Mouse (Mus musculus) lung, embryonic 16.5 days (tissue): ENCODE measurements around the gene Ecpas. TPM values are rescaled to one million over a fixed set of nuclear protein-coding genes. Genes with fewer than 3 reads are reported as not detected.

ENCODE experiments used
- ATAC-seq: fragments of 200-750 bp; cut with Nextera tagmentation; 2 replicates; pipeline ENCODE4 v1.8.0; 2017; ENCODE audit warnings: low read depth, mild to moderate bottlenecking, moderate library complexity
- H3K27ac ChIP-seq: fragments of 300-500 bp; sonication (generic); 2 replicates; pipeline ENCODE4 v1.5.1; 2014; ENCODE audit warnings: mild to moderate bottlenecking, control low read depth, low read length
- H3K27me3 ChIP-seq: fragments of 300-500 bp; sonication (generic); 2 replicates; pipeline ENCODE4 v1.6.1; 2014; ENCODE audit warnings: low read depth, low read length, mixed read lengths; ENCODE audit not compliant: control insufficient read depth, insufficient read depth
- H3K36me3 ChIP-seq: fragments of 300-500 bp; sonication (generic); 2 replicates; pipeline ENCODE4 v1.6.1; 2014; ENCODE audit warnings: low read length; ENCODE audit not compliant: control insufficient read depth, insufficient read depth
- H3K4me1 ChIP-seq: fragments of 300-500 bp; sonication (generic); replicated peaks from 2 replicates; pipeline ENCODE4 v1.6.1; 2014; ENCODE audit warnings: low read length, mixed read lengths; ENCODE audit not compliant: control insufficient read depth, insufficient read depth
- H3K4me2 ChIP-seq: fragments of 300-500 bp; sonication (generic); 2 replicates; pipeline ENCODE4 v1.6.1; 2014; ENCODE audit warnings: low read depth, low read length, control low read depth
- H3K4me3 ChIP-seq: fragments of 300-500 bp; sonication (generic); 2 replicates; pipeline ENCODE4 v1.5.1; 2014; ENCODE audit warnings: mild to moderate bottlenecking, low read length, control low read depth
- H3K9ac ChIP-seq: fragments of 300-500 bp; sonication (generic); 2 replicates; pipeline ENCODE4 v1.6.1; 2014; ENCODE audit warnings: low read length, control low read depth
- H3K9me3 ChIP-seq: fragments of 300-500 bp; sonication (generic); 2 replicates; pipeline ENCODE4 v1.6.1; 2016; ENCODE audit warnings: low read length; ENCODE audit not compliant: control insufficient read depth
- WGBS: fragments of 180-500 bp; shearing (Covaris S2); extraction: QIAGEN DNeasy Blood & Tissue Kit; methylation state at CpG from one replicate; pipeline ENCODE4 v1.1.7; 2014; 5-methylcytosine and 5-hydroxymethylcytosine counted together
- polyA plus RNA-seq: library from polyadenylated mRNA; unstranded; fragments of >200 nt; fragmentation: Nextera tagmentation; extraction: Ambion mirVana; gene quantifications from 2 replicates; pipeline ENCODE4 v1.2.1, GENCODE M21; 2015

Ecpas gene
- polyA plus RNA-seq, 1 experiment from 2014 or later: 24.9 TPM

DNA sequence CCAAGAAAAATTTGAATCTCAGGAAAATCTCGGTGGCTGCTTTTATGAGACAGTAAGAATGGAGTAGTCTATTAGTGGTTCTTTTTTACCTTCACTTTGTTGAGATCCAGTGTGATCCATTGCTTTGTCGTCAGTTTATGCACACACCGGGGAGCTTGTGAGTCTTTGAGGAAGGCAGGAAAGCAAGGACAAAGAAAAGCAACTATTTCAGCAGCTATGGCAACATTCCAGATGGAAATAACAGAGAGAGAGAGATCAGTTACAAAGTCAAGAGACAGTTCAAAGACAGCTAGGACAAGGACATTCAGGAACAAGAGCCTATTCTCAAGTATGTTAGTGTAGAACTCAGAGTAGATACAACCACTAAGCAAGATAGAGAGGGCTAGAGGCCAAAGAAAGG, 23.3 kb upstream of the Ecpas start:
- 58% methylated on average over 3 of the region's 3 CpGs for WGBS
- no peak for ATAC-seq
- Histone ChIP-seq H3K27ac (no peak overlapping the region), H3K4me3 (no peak overlapping the region), H3K27me3 (no peaks in the 10 kb centered on the region), H3K36me3 (no peaks in the 10 kb centered on the region), H3K9me3 (no peaks in the 10 kb centered on the region), H3K4me1 (peaks cover 5% of the 10 kb centered on the region; the same call in 1 of the 2 replicates), H3K9ac (no peak overlapping the region), H3K4me2 (no peak overlapping the region)

DNA sequence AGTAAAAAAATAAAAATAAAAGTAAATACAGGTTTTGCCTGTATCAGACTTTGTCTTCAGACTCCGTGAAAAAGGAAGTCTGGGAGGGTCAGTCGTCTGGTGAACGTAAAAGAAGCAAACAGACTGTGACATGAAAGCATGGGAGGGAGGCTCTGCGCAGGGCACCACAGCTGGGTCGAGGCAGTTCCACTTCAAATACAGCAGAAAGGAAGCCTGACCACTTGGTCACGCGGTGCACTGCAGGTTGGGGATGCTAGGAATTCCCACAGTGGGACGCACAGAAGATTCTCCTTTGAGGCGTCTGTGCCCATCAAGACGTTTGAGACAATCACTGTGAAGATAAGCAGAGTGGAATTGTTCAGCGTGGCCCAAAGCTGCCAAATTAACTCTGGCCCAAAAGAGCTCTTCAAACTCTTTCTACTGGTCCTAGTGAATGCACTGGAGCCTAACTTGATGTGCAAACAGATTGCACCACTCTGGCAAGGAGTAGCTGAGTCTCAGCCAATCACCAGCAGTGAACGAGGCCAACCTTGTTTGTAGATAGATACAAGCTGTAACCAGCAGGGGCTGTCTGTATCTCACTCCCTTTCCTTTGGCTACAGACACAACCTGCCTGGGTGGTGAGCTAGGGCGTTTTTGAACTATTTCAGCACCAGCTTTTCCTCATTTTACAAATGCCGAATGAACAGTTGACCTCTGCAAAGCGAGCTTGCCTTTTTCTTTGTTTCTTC, 22.4 kb upstream of the Ecpas start:
- 20% methylated on average over 15 of the region's 15 CpGs for WGBS
- Histone ChIP-seq H3K9me3 (no peaks in the 10 kb centered on the region), H3K27ac (no peak overlapping the region), H3K36me3 (no peaks in the 10 kb centered on the region), H3K4me1 (peaks cover 5% of the 10 kb centered on the region; the same call in 1 of the 2 replicates), H3K4me3 (no peak overlapping the region), H3K4me2 (no peak overlapping the region), H3K9ac (no peak overlapping the region), H3K27me3 (no peaks in the 10 kb centered on the region)
- peak; percentile 85 for ATAC-seq

DNA sequence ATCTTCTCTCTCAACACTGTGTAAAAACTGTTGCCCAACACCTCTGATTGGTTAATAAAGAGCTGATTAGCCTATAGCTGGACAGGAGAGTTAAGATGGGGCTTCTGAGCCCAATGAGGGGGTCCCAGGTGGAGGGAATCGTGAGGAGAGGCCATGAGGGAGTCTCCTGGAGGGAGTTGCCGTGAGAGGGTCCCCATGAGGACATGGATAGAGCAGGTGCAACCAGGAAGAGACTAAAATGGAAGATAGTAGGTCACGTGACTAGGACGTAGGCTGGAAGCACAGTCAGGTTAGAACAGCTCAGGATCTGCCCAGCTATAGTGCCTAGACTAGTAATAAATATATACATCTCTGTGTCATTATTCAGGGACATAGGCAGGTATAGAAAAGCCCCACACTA, 21.8 kb upstream of the Ecpas start:
- Histone ChIP-seq H3K36me3 (no peaks in the 10 kb centered on the region), H3K4me1 (peaks cover 5% of the 10 kb centered on the region; the same call in 1 of the 2 replicates), H3K27ac (no peak overlapping the region), H3K27me3 (no peaks in the 10 kb centered on the region), H3K4me2 (no peak overlapping the region), H3K4me3 (no peak overlapping the region), H3K9me3 (no peaks in the 10 kb centered on the region), H3K9ac (no peak overlapping the region)
- 73% methylated on average over 4 of the region's 4 CpGs for WGBS
- ATAC-seq: no peak

DNA sequence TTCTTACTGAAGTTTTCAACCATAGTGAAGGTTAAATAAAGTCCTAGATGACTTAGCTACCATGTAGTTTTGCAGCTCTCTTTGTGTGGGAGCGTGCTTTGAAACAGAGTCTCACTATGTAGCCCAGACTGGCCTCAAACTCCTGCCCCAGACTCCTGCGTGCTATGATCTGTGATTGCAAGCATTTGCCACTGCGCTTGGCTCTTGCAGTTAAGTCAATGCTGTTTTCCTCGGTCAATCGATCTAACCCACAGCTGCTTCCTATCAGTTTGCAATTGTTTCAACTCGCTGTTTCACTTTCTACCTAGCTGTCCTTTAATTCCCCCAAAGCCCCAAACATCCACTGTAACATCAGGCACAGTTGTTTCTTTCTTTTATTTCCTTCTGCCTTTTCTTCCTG, 20.0 kb upstream of the Ecpas start:
- ATAC-seq: no peak
- Histone ChIP-seq H3K4me2 (no peak overlapping the region), H3K27me3 (no peaks in the 10 kb centered on the region), H3K4me1 (peaks cover 5% of the 10 kb centered on the region; the same call in 1 of the 2 replicates), H3K36me3 (no peaks in the 10 kb centered on the region), H3K9ac (no peak overlapping the region), H3K9me3 (no peaks in the 10 kb centered on the region), H3K27ac (no peak overlapping the region), H3K4me3 (no peak overlapping the region)
- WGBS: 69% methylated on average over 6 of the region's 6 CpGs

DNA sequence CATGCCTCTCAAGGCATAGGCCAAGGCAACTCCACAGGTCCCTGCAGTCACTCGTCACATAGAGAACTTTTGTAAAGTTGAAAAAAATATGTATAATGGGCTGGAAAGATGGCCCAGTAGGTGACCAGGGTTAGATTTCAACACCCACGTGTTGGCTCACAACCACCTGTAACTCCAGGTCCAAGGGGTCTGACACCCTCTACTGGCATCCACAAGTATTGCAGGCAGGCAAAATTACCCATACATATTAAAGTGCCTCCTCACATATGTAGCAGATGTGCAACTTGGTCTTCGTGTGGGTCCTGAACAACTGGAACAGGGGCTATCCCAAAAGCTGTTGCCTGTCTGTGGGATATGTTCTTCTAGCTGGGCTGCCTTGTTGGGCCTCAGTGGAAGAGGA, 15.1 kb upstream of the Ecpas start:
- WGBS: 62% methylated on average over 3 of the region's 3 CpGs
- Histone ChIP-seq H3K9ac (no peak overlapping the region), H3K9me3 (no peaks in the 10 kb centered on the region), H3K36me3 (no peaks in the 10 kb centered on the region), H3K4me1 (no peaks in the 10 kb centered on the region), H3K4me3 (no peak overlapping the region), H3K27me3 (no peaks in the 10 kb centered on the region), H3K27ac (no peak overlapping the region), H3K4me2 (no peak overlapping the region)
- no peak for ATAC-seq

DNA sequence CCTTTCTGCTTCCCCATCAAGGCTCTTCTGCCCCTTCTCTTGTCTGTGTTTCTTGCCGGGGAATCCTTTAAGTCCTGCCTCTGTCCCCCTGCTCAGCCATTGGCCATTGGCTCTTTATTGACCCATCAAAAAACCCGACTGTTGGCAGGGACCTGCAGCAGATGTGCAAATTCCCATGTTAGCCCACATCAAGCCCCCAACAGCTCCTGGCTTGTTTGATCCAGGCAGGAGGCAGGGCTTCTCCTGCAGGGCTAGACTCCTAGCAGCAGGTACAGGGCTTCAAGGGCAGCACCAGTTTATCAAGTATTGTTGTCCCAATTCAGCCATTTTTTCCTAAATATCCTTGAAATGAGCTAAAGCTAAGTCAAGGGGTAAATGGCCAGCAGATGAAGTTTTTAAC, 13.6 kb upstream of the Ecpas start:
- Histone ChIP-seq H3K9ac (no peak overlapping the region), H3K36me3 (no peaks in the 10 kb centered on the region), H3K27me3 (no peaks in the 10 kb centered on the region), H3K27ac (no peak overlapping the region), H3K4me2 (no peak overlapping the region), H3K4me3 (no peak overlapping the region), H3K9me3 (no peaks in the 10 kb centered on the region), H3K4me1 (no peaks in the 10 kb centered on the region)
- WGBS: 29% methylated on average over 2 of the region's 2 CpGs
- ATAC-seq: no peak

DNA sequence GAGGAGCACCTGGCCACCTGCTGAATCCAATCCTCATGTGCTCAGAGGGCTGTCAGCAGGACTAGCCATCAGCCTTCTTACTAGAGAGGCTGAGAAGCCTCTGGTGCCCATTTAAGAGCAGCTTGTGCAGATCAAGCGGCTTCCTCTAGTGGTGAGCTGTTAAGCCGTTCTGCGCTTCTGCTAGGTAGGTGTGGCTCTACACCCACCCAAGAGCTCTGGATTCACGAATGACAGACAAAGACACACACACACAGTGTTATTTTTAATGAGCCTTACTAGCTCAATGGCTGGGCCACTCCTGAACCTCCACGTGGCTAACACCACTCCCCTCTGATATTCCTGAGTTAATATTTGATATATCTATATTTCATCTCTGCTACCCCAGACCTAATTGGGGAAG, 13.1 kb upstream of the Ecpas start:
- H3K9ac ChIP-seq: no peak overlapping the region
- ATAC-seq: no peak
- no peaks in the 10 kb centered on the region for H3K27me3 ChIP-seq
- no peak overlapping the region for H3K4me2 ChIP-seq
- H3K9me3 ChIP-seq: no peaks in the 10 kb centered on the region
- 38% methylated on average over 5 of the region's 5 CpGs for WGBS
- H3K4me1 ChIP-seq: no peaks in the 10 kb centered on the region
- no peaks in the 10 kb centered on the region for H3K36me3 ChIP-seq
- H3K27ac ChIP-seq: no peak overlapping the region
- H3K4me3 ChIP-seq: no peak overlapping the region

DNA sequence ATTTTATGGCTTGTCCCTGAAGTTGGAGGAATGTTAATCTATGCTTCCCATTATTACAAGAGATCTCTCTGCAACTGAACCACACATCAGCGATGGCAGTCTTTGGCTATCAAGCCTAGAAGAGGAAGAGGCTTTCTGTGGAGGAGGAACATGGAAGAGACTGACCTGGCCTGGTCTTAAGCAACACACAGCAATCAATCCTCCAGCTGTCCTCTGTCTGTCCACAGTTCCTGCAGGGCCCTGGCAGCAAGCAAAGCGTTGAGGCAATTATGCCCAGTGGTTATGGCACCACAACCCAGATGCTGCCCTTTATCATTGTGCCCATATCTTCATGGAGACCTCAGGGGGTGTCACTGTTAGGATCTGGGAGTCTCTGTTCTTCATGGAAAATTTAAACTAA, 11.4 kb upstream of the Ecpas start:
- Histone ChIP-seq H3K4me2 (no peak overlapping the region), H3K4me3 (no peak overlapping the region), H3K9ac (no peak overlapping the region), H3K27ac (no peak overlapping the region), H3K4me1 (no peaks in the 10 kb centered on the region), H3K9me3 (no peaks in the 10 kb centered on the region; the same call in 1 of the 2 replicates), H3K36me3 (no peaks in the 10 kb centered on the region), H3K27me3 (no peaks in the 10 kb centered on the region)
- ATAC-seq: no peak
- 68% methylated on average over 2 of the region's 2 CpGs for WGBS

DNA sequence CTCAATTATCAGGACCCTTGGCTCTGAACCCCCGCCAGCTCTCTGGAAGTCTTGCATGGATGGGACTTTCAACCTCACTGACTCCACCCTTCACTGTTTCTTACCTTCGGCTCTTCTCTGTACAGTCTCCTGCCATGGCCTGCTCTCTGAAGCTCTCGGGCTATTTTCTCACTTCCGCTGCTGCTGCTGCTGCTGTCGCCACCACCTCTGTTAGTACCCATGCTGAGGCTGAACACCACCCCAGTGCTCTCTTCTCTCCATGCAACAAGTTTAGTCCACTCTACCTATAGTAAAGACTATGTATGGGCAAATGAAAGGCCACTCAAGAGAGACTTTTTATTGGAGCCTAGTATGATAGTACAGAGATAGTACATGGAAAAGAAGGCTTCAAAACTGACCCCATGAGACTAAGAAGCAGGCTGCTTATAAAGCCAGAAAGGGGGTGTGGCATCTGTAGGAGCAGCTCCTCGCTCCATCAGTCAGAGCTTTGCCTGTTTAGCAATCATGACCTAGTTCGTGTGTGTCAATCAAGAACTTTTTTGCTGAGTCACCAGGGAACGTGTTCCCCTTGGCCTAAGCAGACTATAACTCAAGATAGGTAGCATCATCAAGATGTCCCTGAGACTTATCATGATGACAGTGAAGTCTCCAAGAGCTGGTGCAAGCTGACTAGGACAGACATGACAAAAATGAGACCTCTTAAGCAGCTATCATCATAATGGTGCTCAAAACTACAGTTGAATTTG, 2.7 kb upstream of the Ecpas start:
- WGBS: 70% methylated on average over 8 of the region's 8 CpGs
- Histone ChIP-seq H3K9me3 (no peaks in the 10 kb centered on the region; the same call in 1 of the 2 replicates), H3K4me3 (no peak overlapping the region), H3K4me1 (peaks cover 5% of the 10 kb centered on the region), H3K27ac (no peak overlapping the region), H3K4me2 (no peak overlapping the region), H3K9ac (no peak overlapping the region), H3K36me3 (no peaks in the 10 kb centered on the region), H3K27me3 (no peaks in the 10 kb centered on the region)
- ATAC-seq: no peak
